Mouse (Mus musculus): ENCODE data around the gene Echdc3.
A peak's percentile ranks its signal among the peaks of the same experiment; 100 is the strongest.

Echdc3 gene

DNA sequence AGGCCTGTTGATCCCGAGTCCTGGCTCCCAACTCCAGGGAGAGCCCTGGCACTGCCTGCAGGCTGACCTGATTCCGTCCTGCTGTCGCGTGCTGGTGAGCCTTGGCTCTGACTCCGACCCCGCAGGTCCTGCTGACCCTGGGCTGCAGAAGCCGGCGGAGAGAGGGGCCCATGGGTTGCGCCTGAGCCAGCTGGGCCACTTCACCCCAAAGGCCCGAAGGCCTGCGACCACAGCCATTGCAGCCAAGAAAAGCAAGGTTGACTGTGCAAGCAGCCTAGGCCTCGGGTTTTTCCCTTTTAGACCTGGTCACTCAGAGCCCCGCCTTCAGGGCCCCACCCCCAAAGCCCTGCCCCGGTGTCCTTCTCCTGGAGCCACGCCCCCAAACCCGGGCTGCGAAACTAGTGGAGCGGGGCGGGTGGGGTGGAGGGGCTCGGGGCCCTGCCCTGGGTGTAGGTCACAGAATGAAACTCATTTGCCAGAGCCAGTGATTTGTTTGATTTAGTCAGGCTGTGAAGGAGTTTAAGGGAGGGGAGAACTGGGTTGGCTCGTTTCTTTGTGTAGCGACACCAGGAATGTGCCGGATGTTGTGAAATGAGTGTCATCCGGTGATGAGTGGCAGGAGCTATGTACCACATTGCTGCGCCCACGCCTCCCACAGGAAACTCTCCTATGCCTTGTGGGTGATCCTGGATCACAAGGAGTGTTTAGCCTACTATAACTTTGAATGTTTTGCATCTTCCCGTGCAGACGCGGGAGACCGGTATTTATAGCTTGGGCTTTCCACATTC is at the start of gene Echdc3:
Gene Echdc3, minus strand, starts transcription at position 310 of the 788 bp plus-strand sequence.
- peak; percentile 87 to 90 for DNase-seq

- DNase-seq: no peak
Observed at GRCm38 (mm10) chr2:6261718-6262117, 48.9 kb upstream of the Echdc3 start.

DNA sequence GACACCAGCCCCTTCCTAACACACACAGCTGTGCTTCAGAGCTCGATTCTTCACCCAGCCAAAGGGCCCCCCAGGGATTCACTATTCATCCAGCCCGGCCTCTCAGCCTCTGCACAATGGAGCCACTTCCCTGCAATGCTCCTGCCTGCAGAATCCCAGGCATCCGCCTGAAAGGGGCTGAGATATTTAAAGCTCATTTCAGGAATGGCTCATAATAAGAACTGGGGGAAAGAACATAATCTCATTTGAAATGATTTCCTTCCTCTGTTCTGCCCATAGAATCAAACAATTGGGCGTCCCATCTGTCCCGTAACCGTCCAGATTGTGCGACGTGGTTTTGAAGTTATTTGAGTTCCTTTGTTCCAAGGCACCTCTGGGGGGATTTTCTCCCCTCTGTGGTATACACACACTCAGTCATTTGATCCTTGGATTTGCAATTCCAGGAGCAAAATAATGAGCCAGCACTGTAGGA is 48.4 kb upstream of the Echdc3 start:
- DNase-seq: peak in 1 of 2 experiments; percentile 6

DNA sequence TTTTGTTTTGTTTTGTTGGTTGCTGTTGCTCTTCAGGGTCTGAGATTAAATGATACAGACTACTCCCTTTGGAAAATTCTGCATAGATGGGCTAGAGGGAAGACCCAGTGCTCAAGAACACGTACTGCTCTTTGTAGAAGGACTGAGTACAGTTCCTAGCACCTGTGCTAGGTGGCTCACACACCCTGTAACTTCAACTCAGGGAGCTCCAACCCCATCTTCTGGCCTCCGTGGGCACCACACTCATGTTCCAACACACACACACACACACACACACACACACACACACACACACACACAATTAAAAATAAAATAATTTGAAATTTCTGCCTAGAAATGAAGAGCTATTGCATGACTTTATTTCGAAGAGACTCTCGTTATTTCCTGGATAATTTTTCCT is 47.8 kb upstream of the Echdc3 start:
- no peak for DNase-seq

DNA sequence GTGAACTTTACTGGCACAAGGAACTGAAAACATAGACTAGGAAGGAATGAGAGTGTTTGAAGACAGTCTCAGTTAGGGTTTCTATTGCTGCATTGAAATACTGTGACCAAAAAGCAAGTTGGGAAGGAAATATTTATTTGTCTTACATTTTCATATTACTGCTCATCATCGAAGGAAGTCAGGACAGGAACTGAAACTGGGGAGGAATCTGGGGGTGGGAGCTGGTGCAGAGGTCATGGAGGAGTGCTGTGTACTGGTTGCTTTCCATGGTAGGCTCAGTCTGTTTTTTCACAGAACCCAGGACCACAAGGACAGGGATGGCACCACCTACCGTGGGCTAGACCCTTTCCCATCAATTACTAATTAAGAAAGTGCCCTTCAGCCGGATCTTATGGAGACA is 46.3 kb upstream of the Echdc3 start:
- DNase-seq: no peak

DNA sequence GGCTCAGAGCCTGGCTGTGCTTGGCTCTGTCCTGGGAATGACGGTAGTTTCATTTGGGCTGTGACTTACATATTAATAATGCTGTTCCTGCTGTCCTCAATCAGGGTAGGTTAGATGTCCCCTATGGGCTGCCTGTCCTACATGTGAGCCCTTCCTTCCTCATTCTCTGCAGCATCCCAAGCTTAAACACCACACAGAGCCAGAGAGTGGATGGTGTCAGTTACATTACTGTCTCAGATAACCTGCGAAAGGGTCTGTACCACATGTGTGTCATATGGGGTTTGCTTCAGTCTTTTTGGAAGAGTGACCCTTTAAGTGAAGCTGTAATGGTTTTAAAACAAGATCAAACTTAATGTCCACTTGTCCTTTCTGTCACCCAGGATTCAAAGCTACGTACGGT is 45.2 kb upstream of the Echdc3 start:
- DNase-seq: no peak

DNA sequence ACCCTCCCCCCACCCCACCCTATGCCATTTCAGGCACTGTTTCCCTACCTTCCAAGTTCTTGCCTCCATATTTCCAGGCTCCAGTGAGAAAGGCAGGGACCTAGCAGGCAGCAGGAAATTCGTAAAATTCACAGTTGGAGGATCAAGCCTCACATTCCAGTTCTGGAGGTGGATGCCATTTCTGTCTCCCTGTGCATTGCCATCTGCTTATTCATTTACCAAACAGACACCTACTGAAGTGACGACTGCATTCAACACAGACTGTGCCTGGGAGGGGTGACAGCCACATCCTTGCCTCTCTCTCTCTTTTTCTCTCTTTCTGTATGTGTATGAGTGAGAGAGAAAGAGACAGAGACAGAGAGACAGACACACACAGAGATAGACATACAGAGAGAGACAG is 44.3 kb upstream of the Echdc3 start:
- DNase-seq: no peak

DNA sequence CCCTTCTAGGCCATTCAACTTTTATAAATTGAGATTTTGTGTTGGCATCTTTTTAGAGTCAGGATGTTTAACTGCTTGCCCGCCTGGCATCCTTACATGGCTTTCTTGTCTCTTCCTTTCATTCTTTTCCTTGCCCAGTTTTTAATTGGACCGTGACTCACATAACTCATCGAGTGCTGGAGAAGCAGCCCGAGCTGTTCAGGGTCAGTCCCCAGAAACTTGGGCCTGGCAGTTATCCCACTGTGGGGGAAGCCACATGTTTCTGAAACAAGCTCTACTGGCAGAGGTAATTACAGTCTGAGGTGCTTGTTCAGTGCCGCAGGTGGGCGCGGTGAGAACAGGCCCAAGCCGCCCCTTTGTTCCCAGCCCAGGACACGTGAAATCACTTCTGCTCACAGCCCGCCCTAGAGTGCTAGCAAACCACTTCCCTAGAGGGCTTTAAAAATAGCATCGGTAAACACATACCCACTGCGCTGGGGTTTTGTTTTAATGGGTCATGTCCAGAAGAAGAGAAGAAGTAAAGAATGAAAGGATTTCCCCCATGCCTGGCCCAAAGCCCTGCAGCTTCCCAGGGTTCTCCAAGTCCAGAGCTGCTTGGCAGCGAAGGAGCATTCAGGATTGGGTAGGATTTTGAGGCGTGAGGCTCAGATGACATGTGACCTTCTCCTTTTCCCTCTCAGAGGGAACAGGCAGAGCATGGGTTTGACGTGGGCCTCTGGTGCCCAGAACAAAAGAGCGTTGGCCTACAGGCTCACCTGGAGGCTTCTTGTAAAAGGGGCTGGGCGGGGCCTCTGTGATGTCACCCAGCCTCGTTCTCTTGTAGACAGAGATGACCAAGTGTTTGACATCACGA is 43.4 kb upstream of the Echdc3 start:
- DNase-seq: peak; percentile 23 to 29

- DNase-seq: no peak
Observed at GRCm38 (mm10) chr2:6255402-6255988, 42.7 kb upstream of the Echdc3 start.

DNA sequence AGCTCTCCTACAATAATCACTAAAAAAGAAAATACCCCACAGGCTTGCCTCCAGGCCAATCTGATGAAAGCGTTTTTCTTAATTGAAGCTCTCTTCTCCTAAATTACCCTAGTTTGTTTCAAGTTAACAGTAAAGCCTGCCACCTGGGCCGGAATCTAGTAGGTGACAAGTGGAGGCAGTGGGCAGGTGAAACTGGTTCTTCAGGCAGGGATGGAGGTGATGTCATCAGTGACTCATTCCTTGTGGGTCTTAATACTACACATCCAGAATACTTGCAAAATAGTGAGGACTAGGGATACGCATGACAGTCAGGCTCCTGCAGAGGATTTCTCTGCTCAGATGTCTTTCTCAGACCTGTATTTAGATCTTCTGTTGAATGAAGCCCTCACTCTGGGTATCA is 39.7 kb upstream of the Echdc3 start:
- DNase-seq: no peak

GRCm38 (mm10) chr2:6251076-6251496 is 38.3 kb upstream of the Echdc3 start:
- no peak for DNase-seq

GRCm38 (mm10) chr2:6241446-6241845 is 28.6 kb upstream of the Echdc3 start:
- DNase-seq: no peak

- DNase-seq: no peak
Observed at GRCm38 (mm10) chr2:6240072-6240471, 27.2 kb upstream of the Echdc3 start.

- DNase-seq: no peak
Observed at GRCm38 (mm10) chr2:6239333-6239732, 26.5 kb upstream of the Echdc3 start.

DNA sequence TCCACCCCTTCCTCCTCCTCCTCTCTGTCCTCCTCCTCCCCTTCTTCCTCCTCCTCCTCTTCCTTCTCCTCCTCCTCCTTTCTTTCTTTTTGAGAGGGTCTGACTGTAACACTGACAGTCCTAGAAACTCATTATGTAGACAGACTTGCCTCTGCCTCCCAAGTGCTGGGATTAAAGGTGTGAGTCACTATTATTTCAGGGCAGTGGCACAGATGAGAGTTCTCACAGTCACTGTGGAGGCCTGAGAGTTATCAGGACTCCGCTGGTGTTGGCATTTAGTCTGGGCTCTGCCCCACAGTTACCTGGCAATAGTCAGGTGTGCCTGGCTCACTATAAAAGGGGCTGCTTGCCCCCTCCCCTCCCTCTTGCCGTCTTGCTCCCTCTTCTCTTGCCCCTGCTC is 25.8 kb upstream of the Echdc3 start:
- DNase-seq: no peak

- DNase-seq: no peak
Observed at GRCm38 (mm10) chr2:6238244-6238643, 25.4 kb upstream of the Echdc3 start.

GRCm38 (mm10) chr2:6233353-6233752 is 20.5 kb upstream of the Echdc3 start:
- DNase-seq: no peak

GRCm38 (mm10) chr2:6232755-6233154 is 19.9 kb upstream of the Echdc3 start:
- DNase-seq: no peak

DNA sequence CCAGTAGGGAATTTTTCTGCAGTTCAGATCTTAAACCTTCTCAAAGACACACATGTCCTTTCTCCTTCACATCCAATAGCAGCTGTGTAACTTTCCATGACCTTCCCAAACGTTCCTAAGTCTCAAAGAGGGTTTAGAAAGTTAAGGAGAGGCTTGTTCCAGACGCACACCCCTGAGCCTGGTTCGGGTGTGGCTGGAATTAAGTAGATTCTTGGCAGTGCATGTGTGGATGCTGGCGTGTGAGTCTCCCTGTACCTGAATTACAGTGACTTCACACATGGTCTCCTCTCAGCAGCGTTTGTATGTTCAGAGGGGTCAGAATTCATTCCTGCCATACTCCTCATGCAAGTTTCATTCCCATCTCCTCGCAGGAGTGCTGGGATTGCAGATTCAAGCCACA is 18.0 kb upstream of the Echdc3 start:
- DNase-seq: no peak

DNA sequence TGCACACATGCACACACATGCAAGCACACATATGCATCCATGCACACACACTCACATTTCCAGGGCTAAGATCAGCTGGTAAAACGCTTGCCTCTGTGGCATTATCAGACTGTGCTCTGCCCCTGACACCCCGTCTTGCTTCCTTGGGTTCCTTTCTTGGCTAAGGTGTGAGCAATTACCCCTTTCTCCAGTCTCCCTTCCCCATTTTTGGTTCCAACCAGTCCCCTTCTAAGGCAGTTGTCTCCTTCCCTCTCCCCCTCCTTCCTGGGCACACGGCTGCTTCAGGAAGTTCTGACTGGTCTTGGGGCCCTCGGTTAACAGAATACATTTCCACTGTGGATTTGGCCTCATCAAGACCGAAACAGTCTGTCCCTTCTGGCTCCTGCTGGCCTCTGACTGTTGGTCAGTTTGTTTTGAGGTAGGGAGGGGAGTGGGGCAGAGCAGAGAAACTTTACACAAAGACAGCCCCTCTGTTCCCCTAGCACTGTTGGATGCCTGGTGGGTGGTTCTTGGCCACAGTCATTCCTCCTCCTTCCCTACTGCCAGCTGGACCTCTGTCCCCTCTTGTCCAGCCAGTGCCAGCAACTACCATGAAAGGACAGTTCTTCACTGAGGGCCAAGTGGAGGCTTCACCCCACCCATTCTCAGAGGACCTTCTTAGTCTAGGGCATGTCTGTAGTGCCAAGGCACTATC is 16.9 kb upstream of the Echdc3 start:
- DNase-seq: peak; percentile 39 to 56

DNA sequence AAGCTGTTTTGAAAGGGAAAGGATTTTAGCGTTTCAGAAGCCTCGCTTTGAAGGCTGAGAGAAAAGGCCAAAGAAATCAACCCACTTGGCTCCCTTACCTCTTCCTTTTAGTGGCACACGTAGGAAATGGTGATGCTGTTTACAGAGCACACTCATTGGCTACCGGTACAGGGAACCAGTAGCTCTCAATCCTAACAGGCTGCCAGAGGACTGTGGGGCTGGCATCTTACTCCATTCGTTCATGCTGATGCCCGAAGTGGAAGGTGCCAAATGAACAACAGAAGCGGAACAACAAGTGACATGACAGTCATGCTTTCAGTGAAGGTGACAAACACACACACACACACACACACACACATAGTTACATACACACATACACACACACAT is 14.2 kb upstream of the Echdc3 start:
- DNase-seq: peak; percentile 22 to 28

DNA sequence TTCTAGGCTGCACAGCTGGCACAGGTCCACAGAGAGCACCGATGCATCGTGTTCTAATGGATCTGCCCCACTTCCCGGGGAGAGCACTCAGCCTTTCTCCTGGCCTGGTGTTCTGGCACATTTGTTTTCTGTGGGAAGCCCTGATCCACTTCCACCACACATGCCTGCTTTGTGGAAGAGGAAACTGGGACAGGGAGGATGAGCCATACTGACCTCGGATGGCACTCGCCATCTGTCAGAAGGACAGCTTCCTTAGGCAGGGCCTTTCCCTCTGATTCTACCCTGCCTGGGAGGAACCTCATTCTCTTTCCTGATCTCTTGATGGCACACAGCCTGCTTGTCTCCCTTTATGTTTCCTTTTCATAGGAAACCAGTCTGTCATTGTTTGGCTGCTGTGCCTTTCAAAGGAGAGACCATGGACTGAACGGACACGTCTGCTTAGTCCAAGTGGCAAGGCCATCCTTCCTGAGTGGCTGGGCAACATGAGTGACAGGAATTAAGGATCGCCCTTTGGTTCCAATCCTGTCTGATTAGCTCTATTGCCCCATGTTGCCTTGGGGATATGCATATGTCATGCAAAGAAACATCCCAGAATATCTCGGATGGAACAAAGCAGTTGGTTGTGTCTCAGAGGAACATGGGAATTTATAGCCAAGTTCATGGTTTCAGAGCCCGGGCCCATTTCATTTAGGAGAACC is 13.7 kb upstream of the Echdc3 start:
- DNase-seq: peak; percentile 74 to 87
